Comparison of ENCODE assay signal across 25 mouse cellular contexts in genomic region chr10:121773813-121774212, GRCm38 (mm10).
"Had no signal": no experiment of that assay in that cellular context is flagged by ENCODE, and none has a peak within 500 bp of the region (broad histone marks: within the 10 kb centered on the region; RNA-seq: fewer than 3 reads in every experiment).

No protein-coding gene starts in this region.

- H3K9ac ChIP-seq: heart, embryonic 12.5 days; hindbrain, embryonic 12.5 days; hindbrain, embryonic 14.5 days; limb, embryonic 13.5 days; limb, embryonic 15.5 days; liver, embryonic 14.5 days had no signal

- H3K4me3 ChIP-seq: heart, embryonic 10.5 days; heart, embryonic 12.5 days; hindbrain, embryonic 10.5 days; hindbrain, embryonic 12.5 days; layer of hippocampus, adult 2 months; limb, embryonic 13.5 days; limb, embryonic 15.5 days had no signal

- H3K27me3 ChIP-seq: hindbrain, embryonic 12.5 days; limb, embryonic 13.5 days; limb, embryonic 15.5 days had no signal

- ATAC-seq: forebrain, embryonic 16.5 days; hindbrain, embryonic 16.5 days; inflammation-experienced regulatory T-cells, adult 6 months; intestine, embryonic 16.5 days had no signal

- DNase-seq: gastrocnemius, postnatal 14 days; gastrocnemius, postnatal 36 days; heart, adult 18-20 months; heart, postnatal 10 days; heart, postnatal 4 days; kidney, adult 8-10 months; kidney, postnatal 10 days; kidney, postnatal 25 days; kidney, postnatal 4 days; layer of hippocampus, adult 9-11 months; layer of hippocampus, postnatal 36 days; left cerebral cortex, postnatal 4 days had no signal

- H3K4me1 ChIP-seq: heart, embryonic 12.5 days; hindbrain, embryonic 12.5 days; limb, embryonic 13.5 days; limb, embryonic 15.5 days had no signal

- H3K27ac ChIP-seq: heart, embryonic 10.5 days; hindbrain, embryonic 10.5 days; hindbrain, embryonic 12.5 days; hindbrain, embryonic 14.5 days; layer of hippocampus, adult 2 months; limb, embryonic 13.5 days; limb, embryonic 15.5 days; liver, embryonic 14.5 days had no signal

- H3K9me3 ChIP-seq: heart, embryonic 10.5 days; heart, embryonic 12.5 days; hindbrain, embryonic 10.5 days; hindbrain, embryonic 12.5 days; limb, embryonic 13.5 days; limb, embryonic 15.5 days had no signal

- H3K4me2 ChIP-seq: heart, embryonic 12.5 days; hindbrain, embryonic 12.5 days; hindbrain, embryonic 14.5 days; limb, embryonic 13.5 days; limb, embryonic 15.5 days had no signal

- H3K36me3 ChIP-seq: heart, embryonic 10.5 days; heart, embryonic 12.5 days; hindbrain, embryonic 10.5 days; hindbrain, embryonic 12.5 days; limb, embryonic 13.5 days; limb, embryonic 15.5 days had no signal
